Mouse (Mus musculus) cortical plate, adult 2 months (tissue): ENCODE measurements around the gene Olfr1352.

ENCODE experiments used
- CTCF ChIP-seq: fragments of 200-500 bp; IDR thresholded peaks from 2 replicates; pipeline ENCODE4 v1.5.1; 2011; ENCODE audit warnings: mild to moderate bottlenecking, control low read depth, low read length; ENCODE audit not compliant: insufficient read depth; ENCODE audit errors: extremely low read depth
- POLR2A ChIP-seq: fragments of 200-500 bp; IDR thresholded peaks from 2 replicates; pipeline ENCODE4 v1.6.1; 2011; ENCODE audit warnings: mild to moderate bottlenecking, low read length, control low read depth; ENCODE audit not compliant: insufficient read depth; ENCODE audit errors: extremely low read depth

DNA sequence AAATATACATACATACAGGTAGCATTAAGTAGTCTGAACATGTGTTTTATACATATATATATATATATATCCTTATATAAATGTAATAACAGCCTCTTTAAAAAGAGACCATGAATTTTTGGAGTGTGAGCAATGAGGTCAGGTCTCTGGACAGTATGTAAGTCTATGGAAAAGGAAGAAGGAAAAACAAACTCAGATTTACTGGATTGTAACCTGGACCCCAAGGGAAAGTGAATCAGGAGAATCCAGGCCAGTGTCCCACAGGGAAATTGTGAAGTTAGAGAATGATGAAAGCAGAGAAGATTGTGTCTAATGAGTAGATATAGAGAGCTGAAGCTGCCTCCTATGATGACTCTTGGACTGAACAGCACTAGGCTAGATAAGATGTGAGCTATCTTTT lies at the start of gene Olfr1352:
- TF ChIP-seq CTCF = no peak
- TF ChIP-seq POLR2A = no peak
